ENCODE assay signal across 10 mouse cellular contexts in the genomic region with DNA sequence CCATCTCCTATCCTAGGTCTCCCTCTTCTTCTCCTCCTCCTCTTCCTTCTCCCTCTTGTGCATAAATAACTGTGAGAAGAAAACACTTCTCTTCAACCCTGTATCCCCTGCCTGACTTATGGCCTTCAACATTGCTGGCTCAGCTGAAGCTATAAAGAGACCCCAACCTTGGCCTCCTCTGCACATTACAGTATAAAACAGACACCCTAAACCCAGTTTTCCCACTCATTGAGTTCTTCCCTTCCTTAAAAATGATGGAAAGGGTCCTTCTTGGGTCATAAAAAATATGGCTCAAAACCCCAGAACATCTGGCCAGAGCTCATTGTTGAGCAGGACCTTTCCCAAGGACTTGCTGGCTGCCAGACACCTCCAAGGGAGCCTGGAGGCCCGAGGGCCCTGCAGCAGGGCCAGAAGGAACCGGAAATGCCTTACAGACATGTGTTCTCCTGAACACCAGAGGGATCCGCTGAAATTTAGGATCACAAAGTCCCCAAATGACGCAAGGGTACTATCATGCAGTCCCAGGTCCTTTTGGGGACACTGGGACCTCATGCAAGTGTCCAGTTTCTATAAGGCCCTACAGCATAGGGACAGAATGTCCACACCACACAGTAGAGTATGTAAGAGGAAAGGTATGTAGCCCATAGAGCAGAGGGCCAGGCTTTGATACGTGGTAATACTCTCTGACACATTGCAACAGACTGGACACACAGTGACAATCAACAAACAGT.
DNase-seq lines count a peak whose midpoint lies in the region; ATAC-seq and TF ChIP-seq lines count a peak whose summit lies in the region.
"Had no signal": no experiment of that assay in that cellular context is flagged by ENCODE, and none has a peak within 500 bp of the region (broad histone marks: within the 10 kb centered on the region; RNA-seq: fewer than 3 reads in every experiment).

No protein-coding gene starts in this region.

- WGBS in hindbrain, embryonic 15.5 days: 81% methylated on average over 5 of the region's 5 CpGs
- 82% methylated on average over 5 of the region's 5 CpGs for WGBS in hindbrain, embryonic 14.5 days
- WGBS in stomach, embryonic 14.5 days: 64% methylated on average over 5 of the region's 5 CpGs
- 63% methylated on average over 5 of the region's 5 CpGs for WGBS in stomach, postnatal 0 days
- WGBS in kidney, postnatal 0 days: 54% methylated on average over 5 of the region's 5 CpGs

- no peaks in the 10 kb centered on the region for H3K4me1 ChIP-seq in hindbrain, embryonic 15.5 days (replicated peaks)
- no peaks in the 10 kb centered on the region for H3K4me1 ChIP-seq in hindbrain, embryonic 14.5 days (replicated peaks; ENCODE audit: control insufficient read depth, insufficient read depth, low read length)
- H3K4me1 ChIP-seq in stomach, embryonic 14.5 days (ENCODE audit: control insufficient read depth, insufficient read depth, low read length): no peaks in the 10 kb centered on the region
- H3K4me1 ChIP-seq in stomach, postnatal 0 days (replicated peaks; ENCODE audit: control insufficient read depth, insufficient read depth): no peaks in the 10 kb centered on the region
- no peaks in the 10 kb centered on the region for H3K4me1 ChIP-seq in kidney, postnatal 0 days (replicated peaks; ENCODE audit: insufficient read depth, low read length)

- no peak overlapping the region for H3K4me2 ChIP-seq in hindbrain, embryonic 15.5 days
- H3K4me2 ChIP-seq in hindbrain, embryonic 14.5 days (replicated peaks): no peak overlapping the region
- H3K4me2 ChIP-seq in stomach, embryonic 14.5 days (replicated peaks; ENCODE audit: low read depth, low read length): no peak overlapping the region
- H3K4me2 ChIP-seq in stomach, postnatal 0 days (replicated peaks; ENCODE audit: low read depth): no peak overlapping the region
- H3K4me2 ChIP-seq in kidney, postnatal 0 days (ENCODE audit: low read length): no peak overlapping the region

- H3K27me3 ChIP-seq in hindbrain, embryonic 15.5 days: no peaks in the 10 kb centered on the region
- no peaks in the 10 kb centered on the region for H3K27me3 ChIP-seq in hindbrain, embryonic 14.5 days (ENCODE audit: control insufficient read depth, insufficient read depth, low read length)
- H3K27me3 ChIP-seq in stomach, embryonic 14.5 days (ENCODE audit: control insufficient read depth, insufficient read depth, low read length): no peaks in the 10 kb centered on the region
- no peaks in the 10 kb centered on the region for H3K27me3 ChIP-seq in stomach, postnatal 0 days (ENCODE audit: control insufficient read depth, insufficient read depth, low read length)
- no peaks in the 10 kb centered on the region for H3K27me3 ChIP-seq in kidney, postnatal 0 days (ENCODE audit: insufficient read depth, low read length)
- H3K27me3 ChIP-seq: CH12.LX; megakaryocyte, embryonic 14.5 days had no signal

- H3K27ac ChIP-seq in hindbrain, embryonic 15.5 days (replicated peaks): no peak overlapping the region
- no peak overlapping the region for H3K27ac ChIP-seq in hindbrain, embryonic 14.5 days
- H3K27ac ChIP-seq in stomach, embryonic 14.5 days (ENCODE audit: low read length): no peak overlapping the region
- H3K27ac ChIP-seq in stomach, postnatal 0 days (replicated peaks): no peak overlapping the region
- peak overlapping the region; percentile 78 for H3K27ac ChIP-seq in kidney, postnatal 0 days

- H3K4me3 ChIP-seq in hindbrain, embryonic 15.5 days: no peak overlapping the region
- H3K4me3 ChIP-seq in hindbrain, embryonic 14.5 days (replicated peaks; ENCODE audit: low read length): no peak overlapping the region
- H3K4me3 ChIP-seq in stomach, embryonic 14.5 days (ENCODE audit: low read depth, low read length): no peak overlapping the region
- no peak overlapping the region for H3K4me3 ChIP-seq in stomach, postnatal 0 days (ENCODE audit: low read depth, low read length)
- no peak overlapping the region for H3K4me3 ChIP-seq in kidney, postnatal 0 days (replicated peaks; ENCODE audit: low read depth, low read length)
- H3K4me3 ChIP-seq: megakaryocyte, embryonic 14.5 days had no signal

- ATAC-seq in hindbrain, embryonic 15.5 days (ENCODE audit: low FRiP score, low read depth): 0 out of 2 replicates have a peak, but pooled peaks have one; percentile 25
- no peak for ATAC-seq in hindbrain, embryonic 14.5 days (ENCODE audit: low FRiP score)
- ATAC-seq in stomach, embryonic 14.5 days (ENCODE audit: insufficient number of reproducible peaks, insufficient read depth, low FRiP score, low read depth): peak; percentile 1; the same call in 1 of the 2 replicates
- ATAC-seq in stomach, postnatal 0 days (ENCODE audit: low FRiP score, low TSS enrichment): no peak; the same call in 1 of the 2 replicates
- ATAC-seq in kidney, postnatal 0 days (replicated peaks; ENCODE audit: low FRiP score, low read depth): peak; percentile 27
- ATAC-seq in megakaryocyte, adult 5-6 weeks (ENCODE audit: poor library complexity, severe bottlenecking): no peak

- no peak for TF ChIP-seq CTCF in stomach, postnatal 0 days (IDR thresholded peaks at IDR 0.05; ENCODE audit: low read depth)
- TF ChIP-seq CTCF in kidney, postnatal 0 days (IDR thresholded peaks at IDR 0.05; ENCODE audit: low read depth): no peak

- H3K9me3 ChIP-seq in hindbrain, embryonic 15.5 days: no peaks in the 10 kb centered on the region
- no peaks in the 10 kb centered on the region for H3K9me3 ChIP-seq in hindbrain, embryonic 14.5 days (ENCODE audit: control insufficient read depth, low read length)
- no peaks in the 10 kb centered on the region for H3K9me3 ChIP-seq in stomach, embryonic 14.5 days (ENCODE audit: control insufficient read depth, low read depth, low read length)
- H3K9me3 ChIP-seq in stomach, postnatal 0 days (ENCODE audit: control insufficient read depth, low read length): no peaks in the 10 kb centered on the region
- no peaks in the 10 kb centered on the region for H3K9me3 ChIP-seq in kidney, postnatal 0 days (replicated peaks; ENCODE audit: low read length)

- TF ChIP-seq EP300 in stomach, postnatal 0 days (optimal IDR thresholded peaks at IDR 0.05): no peak

- DNase-seq in hindbrain, embryonic 14.5 days (ENCODE audit: low spot score): no peak
- DNase-seq in stomach, postnatal 0 days (ENCODE audit: low spot score): no peak
- DNase-seq in kidney, postnatal 0 days (ENCODE audit: low spot score): peak; percentile 42
- no peak for DNase-seq in natural killer cell, adult 2 months (ENCODE audit: low spot score in 2 of 2)
- DNase-seq in spleen, postnatal 36 days (ENCODE audit: low spot score in 2 of 2): no peak

- H3K36me3 ChIP-seq in hindbrain, embryonic 15.5 days: no peaks in the 10 kb centered on the region
- no peaks in the 10 kb centered on the region for H3K36me3 ChIP-seq in hindbrain, embryonic 14.5 days (replicated peaks; ENCODE audit: control insufficient read depth, insufficient read depth)
- H3K36me3 ChIP-seq in stomach, embryonic 14.5 days (ENCODE audit: control insufficient read depth, insufficient read depth, low read length): no peaks in the 10 kb centered on the region
- no peaks in the 10 kb centered on the region for H3K36me3 ChIP-seq in stomach, postnatal 0 days (ENCODE audit: control insufficient read depth, insufficient read depth, low read length)
- H3K36me3 ChIP-seq in kidney, postnatal 0 days (ENCODE audit: insufficient read depth, low read length): no peaks in the 10 kb centered on the region

- H3K9ac ChIP-seq in hindbrain, embryonic 15.5 days: no peak overlapping the region
- H3K9ac ChIP-seq in hindbrain, embryonic 14.5 days: no peak overlapping the region
- H3K9ac ChIP-seq in stomach, embryonic 14.5 days (replicated peaks; ENCODE audit: low read depth, low read length): no peak overlapping the region
- no peak overlapping the region for H3K9ac ChIP-seq in stomach, postnatal 0 days (ENCODE audit: low read length)
- no peak overlapping the region for H3K9ac ChIP-seq in kidney, postnatal 0 days (ENCODE audit: low read depth, low read length)

Comparison
In these comparisons a context has a peak if more than half of its experiments do, and no peak if none do; other contexts are left out.
1. ATAC-seq: peak in hindbrain, embryonic 15.5 days (single experiment), stomach, embryonic 14.5 days (single experiment) and kidney, postnatal 0 days (single experiment); none in hindbrain, embryonic 14.5 days (single experiment), stomach, postnatal 0 days (single experiment) and megakaryocyte, adult 5-6 weeks (single experiment).